Mouse (Mus musculus): ENCODE data around the gene Gm3149. TPM values are rescaled to one million over a fixed set of nuclear protein-coding genes. Genes with fewer than 3 reads are reported as not detected.
"Not testable (repeated sequence)": the region's sequence is repeated elsewhere in the genome, so short reads cannot be mapped to it uniquely, and the experiment has no call there.

Gm3149 gene
- not detected in 2 replicates for polyA plus RNA-seq (2016; fragmentation: Nextera tagmentation; extraction: Ambion mirVana)

- WGBS = no CpG with 5 or more reads among the region's 1 CpGs
- DNase-seq (ENCODE audit: low spot score); H3K4me3 ChIP-seq; H3K27ac ChIP-seq; H3K36me3 ChIP-seq; H3K4me1 ChIP-seq; H3K9me3 ChIP-seq; H3K27me3 ChIP-seq (ENCODE audit: insufficient read depth, poor library complexity, severe bottlenecking): not testable (repeated sequence)
Measured at GRCm38 (mm10) chr14:4316983-4317382, at the start of gene Gm3149. Gene Gm3149 (plus strand): TSS chr14:4317283.

GRCm38 (mm10) chr14:4269238-4269950 lies 47.7 kb upstream of the Gm3149 start:
- H3K4me1 ChIP-seq; H3K9me3 ChIP-seq; H3K36me3 ChIP-seq; H3K27me3 ChIP-seq (ENCODE audit: insufficient read depth, poor library complexity, severe bottlenecking); H3K4me3 ChIP-seq; DNase-seq (ENCODE audit: low spot score); H3K27ac ChIP-seq: not testable (repeated sequence)
- 81% methylated on average over 2 of the region's 2 CpGs for WGBS

- H3K4me1 ChIP-seq; DNase-seq (ENCODE audit: low spot score); H3K4me3 ChIP-seq; H3K27ac ChIP-seq; H3K9me3 ChIP-seq; H3K36me3 ChIP-seq; H3K27me3 ChIP-seq (ENCODE audit: insufficient read depth, poor library complexity, severe bottlenecking): not testable (repeated sequence)
- WGBS = 71% methylated on average over 3 of the region's 3 CpGs
Measured at GRCm38 (mm10) chr14:4279828-4280227, 37.3 kb upstream of the Gm3149 start.

GRCm38 (mm10) chr14:4334476-4335080 lies 17.5 kb downstream of the Gm3149 start, which contains the start of gene 2610042L04Rik:
Gene 2610042L04Rik (plus strand): TSS chr14:4334763.
- not testable (repeated sequence) for H3K36me3 ChIP-seq; H3K9me3 ChIP-seq; H3K27me3 ChIP-seq (ENCODE audit: insufficient read depth, poor library complexity, severe bottlenecking); H3K27ac ChIP-seq; H3K4me1 ChIP-seq
- DNase-seq (ENCODE audit: low spot score) = peak; percentile 55
- peak within 1 kb of the TSS; percentile 52 for H3K4me3 ChIP-seq
- WGBS = 3% methylated on average over 24 of the region's 48 CpGs

GRCm38 (mm10) chr14:4335506-4335905 lies 18.4 kb downstream of the Gm3149 start:
- 8% methylated on average over 8 of the region's 8 CpGs for WGBS

DNA sequence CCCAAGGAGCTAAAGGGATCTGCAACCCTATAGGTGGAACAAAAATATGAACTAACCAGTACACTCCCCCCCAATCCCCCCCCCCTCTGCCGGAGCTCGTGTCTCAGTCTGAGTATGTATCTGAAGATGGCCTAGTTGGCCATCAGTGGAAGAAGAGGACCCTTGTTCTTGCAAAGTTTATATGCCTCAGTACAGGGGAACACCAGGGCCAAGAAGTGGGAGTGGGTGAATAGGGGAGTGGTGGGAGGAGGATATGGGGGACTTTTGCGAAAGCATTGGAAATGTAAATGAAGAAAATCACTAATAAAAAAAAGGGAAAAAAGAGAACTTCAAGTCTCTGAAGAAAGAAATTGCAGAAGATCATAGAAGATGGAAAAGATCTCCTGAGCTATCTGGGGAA lies 51.9 kb downstream of the Gm3149 start:
- WGBS = 89% methylated on average over 3 of the region's 3 CpGs
- DNase-seq (ENCODE audit: low spot score); H3K4me3 ChIP-seq; H3K4me1 ChIP-seq; H3K27me3 ChIP-seq (ENCODE audit: insufficient read depth, poor library complexity, severe bottlenecking); H3K27ac ChIP-seq; H3K36me3 ChIP-seq; H3K9me3 ChIP-seq: not testable (repeated sequence)

More at GRCm38 (mm10) chr14:4335506-4335905, 18.4 kb downstream of the Gm3149 start:
- H3K27me3 ChIP-seq (ENCODE audit: insufficient read depth, poor library complexity, severe bottlenecking); H3K27ac ChIP-seq; H3K4me3 ChIP-seq; H3K4me1 ChIP-seq; DNase-seq (ENCODE audit: low spot score); H3K36me3 ChIP-seq; H3K9me3 ChIP-seq: not testable (repeated sequence)

DNA sequence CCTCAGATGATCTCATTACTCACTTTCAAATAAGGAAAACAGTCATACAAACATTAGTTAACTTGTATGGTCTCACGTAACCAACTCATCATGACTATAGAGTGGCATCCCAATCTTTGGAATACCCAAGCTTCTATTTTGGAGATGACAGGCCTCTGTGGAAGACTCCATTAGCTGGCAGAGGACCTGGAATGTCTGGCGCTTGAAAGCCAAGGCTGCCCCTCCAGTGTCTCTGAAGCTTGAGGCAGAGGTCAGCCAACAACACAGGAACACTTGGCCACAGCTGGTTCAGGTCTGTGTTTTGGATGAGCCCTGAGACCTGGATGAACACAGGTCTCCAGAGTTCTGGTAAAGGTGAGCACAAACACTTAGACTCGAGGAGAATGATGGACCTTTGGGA lies 52.6 kb downstream of the Gm3149 start:
- not testable (repeated sequence) for H3K36me3 ChIP-seq; H3K9me3 ChIP-seq; DNase-seq (ENCODE audit: low spot score); H3K27me3 ChIP-seq (ENCODE audit: insufficient read depth, poor library complexity, severe bottlenecking); H3K4me1 ChIP-seq; H3K4me3 ChIP-seq; H3K27ac ChIP-seq
- 62% methylated on average over 3 of the region's 3 CpGs for WGBS

Other genes with a start within 250 kb of the Gm3149 start
- not detected in 2 replicates for gene Gm3115, start 233.2 kb upstream of the Gm3149 start, polyA plus RNA-seq (2016; fragmentation: Nextera tagmentation; extraction: Ambion mirVana)
- 0.44 and 0.53 TPM in 2 replicates for gene Gm8108, start 206.8 kb upstream of the Gm3149 start, polyA plus RNA-seq (2016; fragmentation: Nextera tagmentation; extraction: Ambion mirVana)
- not detected in 2 replicates for gene Gm3127, start 152.3 kb upstream of the Gm3149 start, polyA plus RNA-seq (2016; fragmentation: Nextera tagmentation; extraction: Ambion mirVana)
- gene Gm2974, start 134.7 kb upstream of the Gm3149 start, polyA plus RNA-seq (2016; fragmentation: Nextera tagmentation; extraction: Ambion mirVana) = 0.16 and 0.30 TPM in 2 replicates
- gene Gm3138, start 67.7 kb upstream of the Gm3149 start, polyA plus RNA-seq (2016; fragmentation: Nextera tagmentation; extraction: Ambion mirVana) = not detected in 2 replicates
- gene 2610042L04Rik, start 17.5 kb downstream of the Gm3149 start, polyA plus RNA-seq (2016; fragmentation: Nextera tagmentation; extraction: Ambion mirVana) = 0.17 TPM in 1 of 2 replicates, not detected in the other
- gene Gm3159, start 80.2 kb downstream of the Gm3149 start, polyA plus RNA-seq (2016; fragmentation: Nextera tagmentation; extraction: Ambion mirVana) = not detected in 2 replicates
- gene Gm3164, start 98.2 kb downstream of the Gm3149 start, polyA plus RNA-seq (2016; fragmentation: Nextera tagmentation; extraction: Ambion mirVana) = 0.39 and 0.48 TPM in 2 replicates
- gene Gm3173, start 113.7 kb downstream of the Gm3149 start, polyA plus RNA-seq (2016; fragmentation: Nextera tagmentation; extraction: Ambion mirVana) = not detected in 2 replicates
- gene Gm3182, start 164.5 kb downstream of the Gm3149 start, polyA plus RNA-seq (2016; fragmentation: Nextera tagmentation; extraction: Ambion mirVana) = not detected in 2 replicates
- not detected in 2 replicates for gene Gm3047, start 238.1 kb downstream of the Gm3149 start, polyA plus RNA-seq (2016; fragmentation: Nextera tagmentation; extraction: Ambion mirVana)

All from heart, embryonic 10.5 days (tissue).